Mouse (Mus musculus) brain, embryonic 14.5 days (tissue): ENCODE results near the gene Mak.

Experiments
- CTCF ChIP-seq: fragments of 200-500 bp; IDR thresholded peaks from 2 replicates; pipeline ENCODE4 v1.5.1; 2012; ENCODE audit warnings: inconsistent platforms, mild to moderate bottlenecking, moderate library complexity, borderline replicate concordance; ENCODE audit not compliant: insufficient read depth, insufficient read length; ENCODE audit errors: extremely low read depth
- POLR2A ChIP-seq: fragments of 200-500 bp; IDR thresholded peaks from 2 replicates; pipeline ENCODE4 v1.6.1; 2012; ENCODE audit warnings: mild to moderate bottlenecking, inconsistent platforms, borderline replicate concordance; ENCODE audit not compliant: poor library complexity, insufficient read depth, insufficient read length, severe bottlenecking; ENCODE audit errors: extremely low read depth

- TF ChIP-seq CTCF: no peak
- TF ChIP-seq POLR2A: no peak
Observed at GRCm38 (mm10) chr13:41098325-41098724, 18.8 kb upstream of the Mak start.
